Mouse (Mus musculus): ENCODE results near the gene Enpp1. TPM values are rescaled to one million over a fixed set of nuclear protein-coding genes. Genes with fewer than 3 reads are reported as not detected.
A peak's percentile ranks its signal among the peaks of the same experiment; 100 is the strongest.

Gene Enpp1
- polyA plus RNA-seq, 1 experiment from 2014 or later: 6.3 TPM

DNA sequence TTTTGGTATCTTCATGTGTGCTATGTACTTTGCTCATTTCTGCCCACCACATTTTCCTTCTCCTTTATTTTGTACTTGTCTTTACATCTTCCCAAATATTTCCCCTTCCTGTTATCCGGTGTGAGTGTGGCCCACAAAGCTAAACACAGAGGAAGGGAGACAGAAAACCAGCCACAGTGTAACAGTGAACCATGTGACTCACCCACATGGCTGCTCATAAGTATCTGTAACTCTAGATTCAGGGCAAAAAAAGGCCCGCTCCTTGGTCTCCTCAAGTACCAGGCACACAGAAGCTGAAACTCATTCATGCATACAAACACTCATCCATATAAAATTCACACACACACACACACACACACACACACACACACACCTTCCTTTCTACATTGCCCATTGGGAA lies 108.9 kb downstream of the Enpp1 start:
- ATAC-seq (replicated peaks; ENCODE audit: insufficient number of reproducible peaks, low FRiP score, low TSS enrichment): no peak
- Histone ChIP-seq H3K4me3 (ENCODE audit: low read depth, low read length) (no peak overlapping the region), H3K4me2 (no peak overlapping the region), H3K27ac (ENCODE audit: low read depth, low read length) (no peak overlapping the region), H3K4me1 (ENCODE audit: control insufficient read depth, insufficient read depth, low read length) (no peaks in the 10 kb centered on the region), H3K9ac (ENCODE audit: low read depth, low read length) (no peak overlapping the region), H3K36me3 (ENCODE audit: control insufficient read depth, insufficient read depth, low read length) (no peaks in the 10 kb centered on the region), H3K9me3 (replicated peaks; ENCODE audit: control insufficient read depth, low read length) (no peaks in the 10 kb centered on the region), H3K27me3 (ENCODE audit: control insufficient read depth, insufficient read depth, low read length) (no peaks in the 10 kb centered on the region)
- 87% methylated on average over 2 of the region's 2 CpGs for WGBS (ENCODE audit: insufficient replicate concordance)

DNA sequence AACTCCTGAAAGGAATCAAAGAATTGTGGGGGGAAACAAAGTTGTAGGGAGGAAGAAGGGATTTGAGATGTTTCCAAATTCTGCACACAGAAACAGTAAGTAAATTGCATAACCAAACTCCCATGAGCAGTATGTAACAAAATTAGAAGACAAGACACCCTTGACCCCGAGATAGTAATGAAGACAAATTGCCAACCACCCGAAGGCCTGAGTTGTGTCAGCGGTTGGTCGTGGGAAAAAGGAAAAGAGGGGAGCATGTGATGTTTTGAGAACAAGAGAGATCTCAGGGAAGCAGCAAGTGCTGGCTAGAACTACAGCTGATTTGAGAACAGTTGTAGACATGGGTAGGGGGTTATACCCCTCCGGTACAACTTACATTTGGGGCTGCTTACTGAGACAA lies 112.2 kb downstream of the Enpp1 start:
- peaks cover 6% of the 10 kb centered on the region for H3K4me1 ChIP-seq (ENCODE audit: control insufficient read depth, insufficient read depth, low read length)
- WGBS (ENCODE audit: insufficient replicate concordance): 69% methylated on average over 5 of the region's 5 CpGs
- H3K9ac ChIP-seq (ENCODE audit: low read depth, low read length): no peak overlapping the region
- no peak overlapping the region for H3K4me2 ChIP-seq
- H3K27ac ChIP-seq (ENCODE audit: low read depth, low read length): no peak overlapping the region
- H3K27me3 ChIP-seq (ENCODE audit: control insufficient read depth, insufficient read depth, low read length): no peaks in the 10 kb centered on the region
- no peak overlapping the region for H3K4me3 ChIP-seq (ENCODE audit: low read depth, low read length)
- ATAC-seq (replicated peaks; ENCODE audit: insufficient number of reproducible peaks, low FRiP score, low TSS enrichment): no peak
- no peaks in the 10 kb centered on the region for H3K36me3 ChIP-seq (ENCODE audit: control insufficient read depth, insufficient read depth, low read length)
- H3K9me3 ChIP-seq (replicated peaks; ENCODE audit: control insufficient read depth, low read length): no peaks in the 10 kb centered on the region

DNA sequence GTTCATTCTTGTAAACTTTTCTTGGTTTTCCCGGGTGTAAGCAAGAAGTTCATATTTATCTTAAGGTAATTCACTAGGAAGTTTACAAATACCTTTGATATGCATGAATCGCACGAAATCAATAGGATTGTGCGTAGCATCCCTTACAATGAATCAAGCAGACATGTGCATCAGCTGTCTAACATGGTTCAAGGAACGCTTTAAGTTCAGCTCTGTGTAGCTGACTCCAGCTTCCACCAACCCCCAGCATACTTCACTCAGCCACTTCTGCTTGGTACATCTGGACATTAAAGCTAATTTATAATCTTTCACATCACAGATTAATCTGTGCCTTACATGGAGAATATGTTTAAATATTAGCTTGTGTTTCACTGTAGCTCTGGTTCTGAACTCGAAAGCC lies 113.3 kb downstream of the Enpp1 start:
- ATAC-seq (replicated peaks; ENCODE audit: insufficient number of reproducible peaks, low FRiP score, low TSS enrichment): no peak
- no peaks in the 10 kb centered on the region for H3K27me3 ChIP-seq (ENCODE audit: control insufficient read depth, insufficient read depth, low read length)
- WGBS (ENCODE audit: insufficient replicate concordance): 90% methylated on average over 6 of the region's 6 CpGs
- H3K4me3 ChIP-seq (ENCODE audit: low read depth, low read length): no peak overlapping the region
- no peak overlapping the region for H3K27ac ChIP-seq (ENCODE audit: low read depth, low read length)
- no peak overlapping the region; the same call in 1 of the 2 replicates for H3K4me2 ChIP-seq
- H3K9ac ChIP-seq (ENCODE audit: low read depth, low read length): no peak overlapping the region
- H3K9me3 ChIP-seq (replicated peaks; ENCODE audit: control insufficient read depth, low read length): no peaks in the 10 kb centered on the region
- no peaks in the 10 kb centered on the region for H3K36me3 ChIP-seq (ENCODE audit: control insufficient read depth, insufficient read depth, low read length)
- peaks cover 14% of the 10 kb centered on the region for H3K4me1 ChIP-seq (ENCODE audit: control insufficient read depth, insufficient read depth, low read length)

DNA sequence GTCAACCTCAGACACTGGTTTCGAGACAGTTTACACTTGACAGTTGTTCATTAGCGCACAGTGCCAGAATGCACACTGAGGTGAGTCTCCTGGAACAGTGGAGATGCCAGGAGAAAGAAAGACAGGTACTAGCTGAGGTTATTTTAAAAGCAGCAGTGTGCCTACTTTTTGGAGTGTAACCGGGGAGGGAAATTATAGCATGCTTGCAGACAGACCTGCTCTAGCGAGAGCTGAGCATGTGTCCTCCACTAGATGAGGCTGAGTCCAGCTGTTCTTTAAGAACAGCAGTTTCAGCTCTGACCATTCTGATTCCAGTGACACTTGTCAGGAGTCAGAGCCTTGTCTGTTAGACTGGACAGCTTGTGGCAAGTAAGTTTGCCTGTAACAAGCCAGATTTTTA lies 114.2 kb downstream of the Enpp1 start:
- Histone ChIP-seq H3K27me3 (ENCODE audit: control insufficient read depth, insufficient read depth, low read length) (no peaks in the 10 kb centered on the region), H3K4me2 (peak overlapping the region; percentile 68), H3K27ac (ENCODE audit: low read depth, low read length) (0 out of 2 replicates have a peak overlapping the region, but pooled peaks have one; percentile 41), H3K4me3 (ENCODE audit: low read depth, low read length) (peak overlapping the region; percentile 81), H3K9me3 (replicated peaks; ENCODE audit: control insufficient read depth, low read length) (no peaks in the 10 kb centered on the region), H3K36me3 (ENCODE audit: control insufficient read depth, insufficient read depth, low read length) (no peaks in the 10 kb centered on the region), H3K9ac (ENCODE audit: low read depth, low read length) (no peak overlapping the region), H3K4me1 (ENCODE audit: control insufficient read depth, insufficient read depth, low read length) (peaks cover 19% of the 10 kb centered on the region)
- ATAC-seq (replicated peaks; ENCODE audit: insufficient number of reproducible peaks, low FRiP score, low TSS enrichment): no peak
- 76% methylated on average over 4 of the region's 4 CpGs for WGBS (ENCODE audit: insufficient replicate concordance)

DNA sequence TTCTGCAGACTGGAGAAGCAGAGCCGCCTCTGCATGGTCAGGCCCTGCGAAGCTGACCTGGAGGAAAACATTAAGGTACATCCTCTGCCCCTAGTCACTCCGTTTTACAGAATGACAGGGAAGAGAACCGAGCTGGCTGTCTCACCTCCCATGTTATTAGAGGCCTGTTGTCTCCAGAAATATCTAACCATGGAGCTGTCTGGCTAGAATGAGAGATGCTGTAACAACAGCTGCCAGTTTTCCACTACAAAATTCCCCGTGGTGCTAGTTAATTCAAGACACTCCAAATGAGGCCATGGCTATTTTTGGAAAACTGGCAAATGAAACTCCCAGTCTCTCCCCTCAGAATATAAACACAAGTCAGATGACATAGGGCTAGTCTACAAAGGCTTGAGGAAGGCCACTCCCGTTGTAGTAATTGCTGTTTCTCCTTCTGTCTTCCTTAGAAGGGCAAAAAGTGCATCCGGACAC lies 115.1 kb downstream of the Enpp1 start:
- Histone ChIP-seq H3K27me3 (ENCODE audit: control insufficient read depth, insufficient read depth, low read length) (no peaks in the 10 kb centered on the region), H3K4me3 (ENCODE audit: low read depth, low read length) (peak overlapping the region; percentile 81), H3K9me3 (replicated peaks; ENCODE audit: control insufficient read depth, low read length) (no peaks in the 10 kb centered on the region), H3K27ac (ENCODE audit: low read depth, low read length) (peak overlapping the region; percentile 99), H3K36me3 (ENCODE audit: control insufficient read depth, insufficient read depth, low read length) (no peaks in the 10 kb centered on the region), H3K4me1 (ENCODE audit: control insufficient read depth, insufficient read depth, low read length) (peaks cover 21% of the 10 kb centered on the region), H3K9ac (ENCODE audit: low read depth, low read length) (peak overlapping the region; percentile 98), H3K4me2 (peak overlapping the region; percentile 68)
- no peak for ATAC-seq (replicated peaks; ENCODE audit: insufficient number of reproducible peaks, low FRiP score, low TSS enrichment)
- WGBS (ENCODE audit: insufficient replicate concordance): 44% methylated on average over 7 of the region's 7 CpGs

DNA sequence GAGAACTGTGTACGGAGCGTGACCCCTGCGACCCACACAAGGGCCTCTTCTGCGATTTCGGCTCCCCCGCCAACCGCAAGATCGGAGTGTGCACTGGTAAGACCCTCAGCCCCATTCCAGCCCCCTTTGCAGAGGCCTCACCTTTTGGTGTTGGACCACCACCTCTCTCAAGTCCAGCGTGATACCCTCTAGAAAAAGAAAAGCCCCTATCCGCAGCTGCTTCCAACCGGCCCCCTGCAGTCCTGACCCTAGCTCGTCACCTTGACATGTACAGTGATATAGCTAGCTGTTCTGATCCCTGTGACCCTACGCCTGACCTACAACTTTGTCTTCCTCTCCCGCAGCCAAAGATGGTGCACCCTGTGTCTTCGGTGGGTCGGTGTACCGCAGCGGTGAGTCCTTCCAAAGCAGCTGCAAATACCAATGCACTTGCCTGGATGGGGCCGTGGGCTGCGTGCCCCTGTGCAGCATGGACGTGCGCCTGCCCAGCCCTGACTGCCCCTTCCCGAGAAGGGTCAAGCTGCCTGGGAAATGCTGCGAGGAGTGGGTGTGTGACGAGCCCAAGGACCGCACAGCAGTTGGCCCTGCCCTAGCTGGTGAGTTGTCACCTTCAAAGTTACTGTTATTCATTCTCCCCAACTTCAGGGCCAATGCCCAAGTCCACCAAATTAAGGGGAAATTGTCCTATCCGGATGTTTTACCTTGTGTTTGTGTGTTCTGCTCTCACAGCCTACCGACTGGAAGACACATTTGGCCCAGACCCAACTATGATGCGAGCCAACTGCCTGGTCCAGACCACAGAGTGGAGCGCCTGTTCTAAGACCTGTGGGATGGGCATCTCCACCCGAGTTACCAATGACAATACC lies 115.7 kb downstream of the Enpp1 start:
- H3K36me3 ChIP-seq (ENCODE audit: control insufficient read depth, insufficient read depth, low read length): no peaks in the 10 kb centered on the region
- H3K9me3 ChIP-seq (replicated peaks; ENCODE audit: control insufficient read depth, low read length): no peaks in the 10 kb centered on the region
- peak; percentile 20 for ATAC-seq (replicated peaks; ENCODE audit: insufficient number of reproducible peaks, low FRiP score, low TSS enrichment)
- peaks cover 21% of the 10 kb centered on the region for H3K4me1 ChIP-seq (ENCODE audit: control insufficient read depth, insufficient read depth, low read length)
- peak overlapping the region; percentile 81 for H3K4me3 ChIP-seq (ENCODE audit: low read depth, low read length)
- 11% methylated on average over 31 of the region's 31 CpGs for WGBS (ENCODE audit: insufficient replicate concordance)
- no peaks in the 10 kb centered on the region for H3K27me3 ChIP-seq (ENCODE audit: control insufficient read depth, insufficient read depth, low read length)
- H3K27ac ChIP-seq (ENCODE audit: low read depth, low read length): peak overlapping the region; percentile 99
- H3K9ac ChIP-seq (ENCODE audit: low read depth, low read length): peak overlapping the region; percentile 98
- peak overlapping the region; percentile 68 for H3K4me2 ChIP-seq

DNA sequence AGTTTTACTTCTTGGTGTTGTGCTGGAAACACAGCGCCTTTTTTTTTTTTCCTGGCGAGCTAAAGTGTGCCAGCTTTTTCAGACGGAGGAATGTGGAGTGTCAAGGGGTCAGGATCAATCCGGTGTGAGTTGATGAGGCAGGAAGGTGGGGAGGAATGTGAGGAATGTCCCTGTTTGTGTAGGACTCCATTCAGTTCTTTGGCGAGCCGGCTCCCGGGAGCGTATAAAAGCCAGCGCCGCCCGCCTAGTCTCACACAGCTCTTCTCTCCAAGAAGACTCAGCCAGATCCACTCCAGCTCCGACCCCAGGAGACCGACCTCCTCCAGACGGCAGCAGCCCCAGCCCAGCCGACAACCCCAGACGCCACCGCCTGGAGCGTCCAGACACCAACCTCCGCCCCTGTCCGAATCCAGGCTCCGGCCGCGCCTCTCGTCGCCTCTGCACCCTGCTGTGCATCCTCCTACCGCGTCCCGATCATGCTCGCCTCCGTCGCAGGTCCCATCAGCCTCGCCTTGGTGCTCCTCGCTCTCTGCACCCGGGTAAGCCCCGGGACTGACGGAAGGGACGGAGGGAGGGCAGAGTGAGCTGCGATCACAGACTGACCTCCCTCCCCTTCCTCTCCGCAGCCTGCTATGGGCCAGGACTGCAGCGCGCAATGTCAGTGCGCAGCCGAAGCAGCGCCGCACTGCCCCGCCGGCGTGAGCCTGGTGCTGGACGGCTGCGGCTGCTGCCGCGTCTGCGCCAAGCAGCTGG lies 116.5 kb downstream of the Enpp1 start, which contains the start of gene Ccn2:
Ccn2 (plus strand) TSS at position 193 of the 753 bp plus-strand sequence.
- Histone ChIP-seq H3K4me1 (ENCODE audit: control insufficient read depth, insufficient read depth, low read length) (peaks cover 21% of the 10 kb centered on the region), H3K4me2 (peak within 1 kb of the TSS; percentile 68), H3K27me3 (ENCODE audit: control insufficient read depth, insufficient read depth, low read length) (no peaks in the 10 kb centered on the region), H3K4me3 (ENCODE audit: low read depth, low read length) (peak within 1 kb of the TSS; percentile 81), H3K36me3 (ENCODE audit: control insufficient read depth, insufficient read depth, low read length) (no peaks in the 10 kb centered on the region), H3K27ac (ENCODE audit: low read depth, low read length) (peak within 1 kb of the TSS; percentile 99), H3K9ac (ENCODE audit: low read depth, low read length) (peak within 1 kb of the TSS; percentile 98), H3K9me3 (replicated peaks; ENCODE audit: control insufficient read depth, low read length) (no peaks in the 10 kb centered on the region)
- ATAC-seq (replicated peaks; ENCODE audit: insufficient number of reproducible peaks, low FRiP score, low TSS enrichment): peak; percentile 73
- WGBS (ENCODE audit: insufficient replicate concordance): under 1% methylated on average over 48 of the region's 53 CpGs

DNA sequence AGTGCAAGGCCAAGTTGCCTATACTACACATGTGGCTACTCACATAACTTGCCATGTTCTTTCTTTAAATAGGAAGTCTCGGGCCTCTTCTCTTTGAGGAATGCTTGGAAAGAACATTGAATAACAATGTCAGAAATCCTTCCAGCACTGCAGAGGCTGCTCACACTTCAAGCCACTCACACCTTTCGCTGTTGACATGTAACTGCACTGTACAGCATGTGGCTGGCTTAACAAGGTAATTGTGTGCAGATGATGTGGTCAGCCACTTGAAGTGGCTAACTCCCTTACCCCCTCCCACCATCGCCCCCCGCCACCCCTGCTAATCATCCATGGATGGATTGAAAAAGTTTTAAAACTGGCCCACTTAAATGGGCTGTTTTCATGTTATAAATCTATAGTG lies 118.4 kb downstream of the Enpp1 start:
- Histone ChIP-seq H3K36me3 (ENCODE audit: control insufficient read depth, insufficient read depth, low read length) (no peaks in the 10 kb centered on the region), H3K9ac (ENCODE audit: low read depth, low read length) (no peak overlapping the region), H3K27ac (ENCODE audit: low read depth, low read length) (peak overlapping the region; percentile 75), H3K4me3 (ENCODE audit: low read depth, low read length) (no peak overlapping the region), H3K4me2 (peak overlapping the region; percentile 10; the same call in 1 of the 2 replicates), H3K4me1 (ENCODE audit: control insufficient read depth, insufficient read depth, low read length) (peaks cover 21% of the 10 kb centered on the region), H3K9me3 (replicated peaks; ENCODE audit: control insufficient read depth, low read length) (no peaks in the 10 kb centered on the region), H3K27me3 (ENCODE audit: control insufficient read depth, insufficient read depth, low read length) (no peaks in the 10 kb centered on the region)
- 45% methylated on average over 4 of the region's 4 CpGs for WGBS (ENCODE audit: insufficient replicate concordance)
- ATAC-seq (replicated peaks; ENCODE audit: insufficient number of reproducible peaks, low FRiP score, low TSS enrichment): no peak

Measured in heart, embryonic 11.5 days (tissue).